In genomic region chrX:42148788-42149556, GRCm38 (mm10) we compare ENCODE assay signal across 8 mouse cellular contexts. TPM values are rescaled to one million over a fixed set of nuclear protein-coding genes. Genes with fewer than 3 reads are reported as not detected.
DNase-seq lines count a peak whose midpoint lies in the region; ATAC-seq and TF ChIP-seq lines count a peak whose summit lies in the region.

Stag2 (plus strand) TSS chrX:42149317.

- H3K27ac ChIP-seq in ES-Bruce4 (ENCODE audit: insufficient read depth, low read length): peak within 1 kb of the TSS; percentile 76
- peak within 1 kb of the TSS; percentile 98 for H3K27ac ChIP-seq in forebrain, embryonic 12.5 days
- peak within 1 kb of the TSS; percentile 100 for H3K27ac ChIP-seq in heart, postnatal 0 days (ENCODE audit: low read depth)
- peak within 1 kb of the TSS; percentile 98 for H3K27ac ChIP-seq in neural tube, embryonic 15.5 days (replicated peaks)

- ATAC-seq in forebrain, embryonic 12.5 days (ENCODE audit: low FRiP score): peak; percentile 70
- peak; percentile 81 for ATAC-seq in heart, postnatal 0 days (ENCODE audit: insufficient read depth, low read depth)
- peak; percentile 78 for ATAC-seq in neural tube, embryonic 15.5 days (ENCODE audit: low FRiP score)

- H3K4me2 ChIP-seq in forebrain, embryonic 12.5 days: peak within 1 kb of the TSS; percentile 55
- H3K4me2 ChIP-seq in heart, postnatal 0 days (ENCODE audit: low read depth, low read length): peak within 1 kb of the TSS; percentile 63
- H3K4me2 ChIP-seq in neural tube, embryonic 15.5 days: peak within 1 kb of the TSS; percentile 55

- peak within 1 kb of the TSS; percentile 96 for H3K4me3 ChIP-seq in ES-Bruce4 (ENCODE audit: low read depth, low read length)
- peak within 1 kb of the TSS; percentile 61 for H3K4me3 ChIP-seq in forebrain, embryonic 12.5 days (replicated peaks)
- peak within 1 kb of the TSS; percentile 79 for H3K4me3 ChIP-seq in heart, postnatal 0 days (ENCODE audit: low read depth, low read length)
- H3K4me3 ChIP-seq in neural tube, embryonic 15.5 days (replicated peaks): peak within 1 kb of the TSS; percentile 55

- H3K9me3 ChIP-seq in ES-Bruce4 (replicated peaks; ENCODE audit: control insufficient read depth, insufficient read depth, low read length, poor library complexity, severe bottlenecking): no peaks in the 10 kb centered on the region
- H3K9me3 ChIP-seq in forebrain, embryonic 12.5 days: no peaks in the 10 kb centered on the region
- no peaks in the 10 kb centered on the region for H3K9me3 ChIP-seq in heart, postnatal 0 days (replicated peaks; ENCODE audit: control insufficient read depth, low read length)
- no peaks in the 10 kb centered on the region for H3K9me3 ChIP-seq in neural tube, embryonic 15.5 days (replicated peaks)

- DNase-seq in c-Kit-positive CD71-positive TER-119-positive erythroid progenitor cells, embryonic 14.5 days (ENCODE audit: low spot score): peak; percentile 79
- DNase-seq in heart, postnatal 0 days (ENCODE audit: low spot score): peak; percentile 87
- peak; percentile 90 to 94 for DNase-seq in kidney, postnatal 4 days
- peak; percentile 87 to 90 for DNase-seq in lung, adult 18-20 months
- peak; percentile 89 for DNase-seq in testis, postnatal 10 days (ENCODE audit: low spot score)

- WGBS in forebrain, embryonic 12.5 days: 14% methylated on average over 70 of the region's 76 CpGs
- 11% methylated on average over 45 of the region's 76 CpGs for WGBS in heart, postnatal 0 days
- 15% methylated on average over 54 of the region's 76 CpGs for WGBS in neural tube, embryonic 15.5 days

- TF ChIP-seq EP300 in ES-Bruce4 (IDR thresholded peaks at IDR 0.05; ENCODE audit: insufficient read depth, low read depth, low read length): no peak
- TF ChIP-seq EP300 in heart, postnatal 0 days (IDR thresholded peaks at IDR 0.05; ENCODE audit: low read depth): 0 out of 2 replicates have a peak, but pooled peaks have one; percentile 21

- no peak for TF ChIP-seq POLR2A in ES-Bruce4 (IDR thresholded peaks at IDR 0.05; ENCODE audit: insufficient read depth, low read length)

- TF ChIP-seq CTCF in ES-Bruce4 (IDR thresholded peaks at IDR 0.05; ENCODE audit: low read depth, low read length): peak; percentile 67
- TF ChIP-seq CTCF in heart, postnatal 0 days (IDR thresholded peaks at IDR 0.05; ENCODE audit: low read depth): peak; percentile 60

- no peaks in the 10 kb centered on the region for H3K36me3 ChIP-seq in ES-Bruce4 (ENCODE audit: control insufficient read depth, insufficient read depth, low read length, poor library complexity, severe bottlenecking)
- H3K36me3 ChIP-seq in forebrain, embryonic 12.5 days (replicated peaks): no peaks in the 10 kb centered on the region
- no peaks in the 10 kb centered on the region for H3K36me3 ChIP-seq in heart, postnatal 0 days (replicated peaks; ENCODE audit: control insufficient read depth, insufficient read depth, low read length)
- H3K36me3 ChIP-seq in neural tube, embryonic 15.5 days: no peaks in the 10 kb centered on the region

- no peaks in the 10 kb centered on the region for H3K4me1 ChIP-seq in ES-Bruce4 (ENCODE audit: control insufficient read depth, insufficient read depth, low read length)
- H3K4me1 ChIP-seq in forebrain, embryonic 12.5 days: 0 out of 2 replicates have a peak, but pooled peaks cover 2% of the 10 kb centered on the region
- H3K4me1 ChIP-seq in heart, postnatal 0 days (ENCODE audit: control insufficient read depth, insufficient read depth): peaks cover 6% of the 10 kb centered on the region; the same call in 1 of the 2 replicates
- H3K4me1 ChIP-seq in neural tube, embryonic 15.5 days: 0 out of 2 replicates have a peak, but pooled peaks cover 5% of the 10 kb centered on the region

- no peaks in the 10 kb centered on the region for H3K27me3 ChIP-seq in ES-Bruce4 (ENCODE audit: control insufficient read depth, insufficient read depth, low read length, poor library complexity, severe bottlenecking)
- H3K27me3 ChIP-seq in forebrain, embryonic 12.5 days: no peaks in the 10 kb centered on the region
- no peaks in the 10 kb centered on the region for H3K27me3 ChIP-seq in heart, postnatal 0 days (ENCODE audit: control insufficient read depth, insufficient read depth, low read length)
- no peaks in the 10 kb centered on the region for H3K27me3 ChIP-seq in neural tube, embryonic 15.5 days (replicated peaks)

- H3K9ac ChIP-seq in ES-Bruce4 (ENCODE audit: low read depth, poor library complexity, severe bottlenecking): peak within 1 kb of the TSS; percentile 100
- H3K9ac ChIP-seq in forebrain, embryonic 12.5 days: peak within 1 kb of the TSS; percentile 87
- peak within 1 kb of the TSS; percentile 99 for H3K9ac ChIP-seq in heart, postnatal 0 days (replicated peaks; ENCODE audit: low read depth, low read length)
- peak within 1 kb of the TSS; percentile 76 for H3K9ac ChIP-seq in neural tube, embryonic 15.5 days (replicated peaks)

RNA-seq across cellular contexts. Expression of gene Stag2, which starts in this region (rescaled TPM):
- polyA plus RNA-seq in ES-Bruce4 (2011; ENCODE audit: insufficient read depth, insufficient read length, low read depth, missing spikeins): 87.0 and 111 TPM in 2 replicates
- 67.2 and 72.2 TPM in 2 replicates for polyA plus RNA-seq in forebrain, embryonic 12.5 days (2016; fragmentation: Nextera tagmentation; extraction: Ambion mirVana)
- 47.1 and 48.2 TPM in 2 replicates for total RNA-seq in heart, postnatal 0 days (2014; rRNA removed; ENCODE audit: low replicate concordance)
- 20.4 TPM in 2 replicates for polyA plus RNA-seq in heart, postnatal 0 days (2015; fragmentation: Nextera tagmentation; extraction: Ambion mirVana)
- polyA plus RNA-seq in neural tube, embryonic 15.5 days (2015; fragmentation: Nextera tagmentation; extraction: Ambion mirVana): 17.0 and 20.5 TPM in 2 replicates

Comparison
In these comparisons a context has a peak if more than half of its experiments do, and no peak if none do; other contexts are left out.
1. Peak in every context shown above with its lines: DNase-seq, ATAC-seq, H3K4me3 ChIP-seq and H3K27ac ChIP-seq.